Mouse (Mus musculus) frontal cortex, adult (tissue): Measurements from ENCODE around the gene Gfi1b.

Experiments used
- ATAC-seq: cut with Nextera tagmentation; 2 replicates; pipeline ENCODE4 v1.9.2; 2017; ENCODE audit warnings: mild to moderate bottlenecking, moderate library complexity, mixed read lengths; ENCODE audit not compliant: low TSS enrichment

The Gfi1b gene

DNA sequence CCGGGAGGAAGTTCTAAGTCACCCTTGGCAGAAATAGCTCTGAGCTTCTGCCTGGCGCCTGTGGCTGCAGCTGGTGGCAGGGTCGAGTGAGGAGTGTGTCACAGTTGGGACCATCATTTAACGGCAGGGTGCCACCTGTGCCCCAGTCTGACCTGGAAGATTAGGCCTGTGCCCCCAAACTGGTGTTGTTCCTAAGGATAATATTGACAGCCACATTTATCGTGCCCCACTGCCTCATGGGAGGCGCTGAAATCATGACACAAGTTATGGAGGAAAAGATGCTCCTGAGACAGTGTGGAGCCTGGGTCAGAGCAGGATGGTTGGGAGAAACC is 22.2 kb downstream of the Gfi1b start:
- ATAC-seq, result no peak

DNA sequence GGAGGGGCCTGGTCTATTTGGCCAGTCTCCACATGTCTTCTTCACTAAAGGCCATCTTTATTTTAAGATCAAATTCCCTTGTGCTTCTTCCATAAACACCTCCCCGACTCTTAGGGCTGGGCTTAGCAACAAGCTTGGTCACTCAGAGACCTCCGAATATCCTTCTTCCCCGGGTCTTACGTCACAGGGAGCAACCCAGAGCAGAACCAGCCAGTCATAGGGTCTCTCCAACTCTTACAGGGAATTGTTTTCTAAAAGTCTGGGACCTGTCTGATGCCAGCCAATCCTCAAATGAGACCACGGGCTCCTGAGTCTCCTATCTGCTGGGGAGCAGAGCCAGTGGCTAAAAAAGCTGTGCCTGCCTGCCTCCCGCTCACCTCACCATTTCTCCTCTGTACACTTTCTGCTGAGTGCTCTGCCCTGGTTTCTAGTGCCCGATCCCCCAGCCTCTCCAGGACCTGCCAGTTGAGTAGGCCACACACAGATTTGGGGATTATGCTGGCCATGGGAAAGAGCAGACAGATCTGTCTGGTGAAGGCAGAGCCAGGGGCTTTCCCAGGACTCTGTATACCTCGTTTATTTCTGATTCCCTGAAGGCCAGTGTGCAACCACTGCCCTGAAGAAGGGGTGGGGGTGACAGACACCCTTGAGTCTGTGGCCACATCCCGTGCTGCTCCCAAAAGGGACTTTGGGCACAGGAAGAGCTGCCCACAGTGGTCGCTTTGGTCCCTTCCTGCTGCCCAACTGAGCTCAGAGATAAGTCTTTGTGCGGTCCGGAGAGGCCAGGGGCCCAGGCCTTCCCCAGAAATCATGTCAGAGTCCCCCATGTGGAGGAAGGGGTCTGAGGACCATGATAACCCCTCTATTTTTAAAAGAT is 22.9 kb downstream of the Gfi1b start:
- ATAC-seq, result no peak

GRCm38 (mm10) chr2:28597733-28598547 is 23.8 kb downstream of the Gfi1b start:
- no peak for ATAC-seq

- no peak for ATAC-seq
These were observed 24.8 kb downstream of the Gfi1b start for GRCm38 (mm10) chr2:28596998-28597397.

GRCm38 (mm10) chr2:28596021-28596420 is 25.8 kb downstream of the Gfi1b start:
- no peak for ATAC-seq

DNA sequence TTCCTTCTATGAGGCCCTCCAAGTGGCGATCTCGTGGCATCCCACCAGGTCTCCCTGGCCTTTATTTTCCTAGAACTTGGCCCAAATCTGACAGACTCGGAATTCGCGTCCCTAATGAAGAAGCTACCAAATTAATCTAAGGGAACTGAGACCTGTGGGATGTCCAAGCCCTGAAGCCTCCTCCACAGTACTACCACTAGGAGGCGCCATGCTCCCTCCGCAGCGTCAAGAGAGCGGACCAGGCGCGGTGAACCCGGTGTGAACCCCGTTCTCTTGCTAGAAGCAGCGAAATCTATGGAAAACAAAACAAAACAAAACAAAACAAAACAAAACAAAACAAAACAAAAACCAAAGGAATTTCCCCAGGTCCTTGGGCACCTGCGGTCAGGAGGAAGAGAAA is 29.0 kb downstream of the Gfi1b start:
- no peak for ATAC-seq

GRCm38 (mm10) chr2:28591479-28591878 is 30.3 kb downstream of the Gfi1b start:
- no peak for ATAC-seq

GRCm38 (mm10) chr2:28588574-28588973 is 33.2 kb downstream of the Gfi1b start:
- no peak for ATAC-seq

DNA sequence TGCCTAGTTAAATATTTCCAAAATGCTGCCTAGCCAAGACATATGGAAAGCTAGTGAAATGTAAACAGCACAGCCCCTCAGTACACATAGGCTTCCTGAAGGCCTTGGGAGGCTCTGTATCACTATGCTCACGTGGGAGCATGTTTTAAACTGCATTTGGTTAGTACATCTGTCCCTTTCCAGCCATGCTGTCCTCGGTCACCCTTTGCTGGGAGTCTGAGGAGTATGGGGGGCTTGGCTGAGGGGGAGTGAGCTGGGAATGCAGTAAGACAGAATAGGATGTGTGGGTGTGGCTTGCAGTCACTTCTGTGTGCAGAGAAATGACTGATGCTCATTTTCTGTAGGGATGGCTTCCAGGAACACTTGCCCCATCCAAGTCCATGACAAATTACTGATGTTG is 36.1 kb downstream of the Gfi1b start:
- no peak for ATAC-seq

DNA sequence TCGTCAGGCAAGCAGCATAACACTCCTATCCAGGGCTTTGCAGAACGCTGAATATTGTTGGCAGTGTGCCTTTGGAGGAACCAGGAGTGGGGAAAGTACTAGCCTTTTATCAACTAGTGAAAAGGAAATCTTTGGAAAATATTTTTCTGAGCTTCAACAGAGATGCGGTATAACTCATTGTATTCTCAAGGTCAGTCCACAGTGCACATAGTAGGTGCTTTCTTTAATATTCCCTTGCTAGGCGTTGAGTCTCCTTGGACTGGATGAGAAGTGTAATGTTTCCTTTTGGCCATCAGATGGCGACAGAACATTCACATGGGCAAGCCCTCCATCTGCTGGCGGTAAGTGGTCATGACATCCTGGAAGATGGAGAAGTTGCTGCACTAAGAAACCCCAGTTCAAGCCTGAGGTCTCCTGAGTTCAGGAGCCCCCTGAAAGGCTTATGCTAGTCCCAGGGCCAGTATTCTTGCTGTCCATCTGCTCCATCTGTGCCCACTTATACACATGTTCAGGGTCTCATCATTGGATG is 36.7 kb downstream of the Gfi1b start:
- ATAC-seq, result peak; percentile 24; the same call in 1 of the 2 replicates

- ATAC-seq, result no peak
These were observed 38.1 kb downstream of the Gfi1b start, which contains the start of gene Gtf3c5 for GRCm38 (mm10) chr2:28583651-28584050. TSS of gene Gtf3c5 (minus strand) at chr2:28583751.

DNA sequence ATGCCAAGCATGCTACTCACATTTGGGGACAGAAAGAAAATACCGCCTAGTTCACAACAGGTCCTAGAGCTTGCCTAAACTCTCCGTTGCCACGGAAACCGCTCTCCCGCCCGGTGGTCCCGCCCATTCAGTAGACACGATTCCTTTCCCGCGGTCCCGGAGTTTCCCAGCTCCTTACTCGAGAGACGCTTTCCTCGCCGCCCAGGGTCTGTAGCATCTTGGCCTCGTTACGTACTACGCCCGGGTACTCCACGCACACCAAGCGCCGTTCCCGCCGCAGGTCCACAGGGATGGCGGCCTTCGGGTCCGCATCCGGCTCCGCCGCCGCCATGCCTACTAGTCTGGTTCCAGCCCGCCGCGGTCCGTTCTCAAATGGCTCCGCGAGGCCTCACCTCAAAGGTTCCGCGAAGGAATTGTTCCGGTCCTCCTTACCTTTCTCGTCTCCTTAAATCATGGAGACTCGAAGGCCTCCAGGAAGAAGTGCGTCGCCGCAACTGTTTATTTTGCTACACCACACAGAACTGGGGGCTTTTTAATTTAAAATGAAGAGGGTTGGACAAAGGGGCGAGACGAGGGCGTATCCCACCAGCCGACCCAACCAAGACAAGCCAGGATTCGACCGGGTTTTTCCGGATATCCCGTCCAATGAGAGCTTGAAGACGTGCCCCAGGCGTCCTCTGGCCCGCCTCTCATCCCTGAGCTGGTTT is 39.0 kb downstream of the Gfi1b start:
- peak; percentile 92 for ATAC-seq

GRCm38 (mm10) chr2:28578003-28578402 is 43.8 kb downstream of the Gfi1b start:
- no peak for ATAC-seq

DNA sequence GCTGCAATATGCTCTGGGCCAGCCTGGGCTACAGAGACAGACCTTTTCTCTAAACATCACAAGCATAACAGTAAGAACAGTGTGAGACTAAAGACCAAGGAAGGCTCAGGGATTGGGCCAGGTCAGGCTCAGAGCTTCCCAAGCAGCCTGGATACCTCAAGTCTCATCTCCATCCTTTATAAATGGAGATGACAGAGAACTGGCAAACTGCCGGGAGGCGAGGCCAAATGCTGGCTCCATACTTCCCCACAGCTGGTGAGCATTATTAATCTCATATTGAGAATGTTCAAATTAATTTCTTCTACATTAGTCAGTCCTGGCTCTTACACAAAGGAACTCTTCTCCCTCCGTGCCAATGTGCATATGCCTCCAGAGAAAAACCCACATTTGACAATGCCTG is 45.0 kb downstream of the Gfi1b start:
- ATAC-seq, result no peak

DNA sequence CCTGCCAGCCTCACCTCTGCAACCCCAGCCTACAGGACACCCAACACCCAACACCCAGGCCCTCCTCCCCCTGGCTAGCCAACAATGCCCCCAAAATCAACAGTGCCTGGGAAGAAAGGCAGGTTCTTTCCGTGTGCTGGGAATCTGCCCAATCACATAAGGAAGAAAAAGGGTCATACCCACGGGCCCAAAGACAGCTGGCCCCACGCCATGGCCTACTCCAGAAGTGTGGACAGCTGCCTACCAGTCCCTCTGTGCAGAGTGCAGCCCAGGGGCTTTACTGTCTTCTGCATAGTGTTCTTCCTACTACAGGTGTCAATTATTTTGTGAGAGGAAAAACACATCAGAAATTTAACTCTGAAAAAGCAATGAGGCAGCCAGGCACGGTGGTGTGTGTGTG is 46.4 kb downstream of the Gfi1b start:
- ATAC-seq, result no peak

DNA sequence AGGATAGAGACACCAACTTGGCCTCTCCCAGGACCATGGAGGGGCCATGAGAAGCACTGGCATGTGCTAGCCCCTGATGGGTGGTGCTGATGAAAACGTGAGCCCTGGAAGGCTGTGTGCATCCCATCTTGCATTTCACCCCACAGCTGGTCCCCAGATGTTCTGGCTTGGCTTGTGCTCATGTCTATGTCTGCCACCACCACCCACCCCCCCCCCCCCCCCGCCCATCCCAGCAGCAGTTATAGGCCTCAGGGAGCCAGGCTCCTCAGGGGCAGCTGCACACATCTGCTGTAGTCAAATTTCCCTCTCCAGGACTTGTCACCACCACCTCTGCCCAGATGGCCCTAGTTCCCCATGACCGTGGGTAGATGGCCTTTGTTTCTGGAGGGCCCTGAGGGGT is 51.9 kb downstream of the Gfi1b start:
- no peak for ATAC-seq

GRCm38 (mm10) chr2:28566545-28566944 is 55.2 kb downstream of the Gfi1b start:
- ATAC-seq, result no peak

DNA sequence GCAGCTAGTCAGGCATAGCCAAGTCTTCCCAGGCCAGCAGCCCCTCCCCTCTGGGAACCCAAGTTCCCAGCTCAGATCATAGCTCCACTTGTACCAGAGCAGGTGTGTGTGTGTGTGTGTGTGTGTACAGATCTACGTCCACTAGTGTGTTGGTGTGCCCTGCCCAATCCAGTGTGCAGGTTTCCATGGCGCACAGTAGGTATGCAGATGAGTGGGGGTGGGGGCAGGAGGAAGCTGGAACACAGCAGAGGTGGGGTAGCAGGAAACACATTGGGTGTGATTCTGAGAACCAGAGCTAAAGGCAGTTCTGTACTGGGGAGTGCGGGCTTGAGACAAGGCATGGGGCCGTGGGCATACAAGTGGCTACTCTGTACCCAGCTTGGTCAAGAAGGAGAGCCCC is 57.4 kb downstream of the Gfi1b start:
- ATAC-seq, result no peak

- ATAC-seq, result no peak
These were observed 58.0 kb downstream of the Gfi1b start for GRCm38 (mm10) chr2:28563830-28564229.

DNA sequence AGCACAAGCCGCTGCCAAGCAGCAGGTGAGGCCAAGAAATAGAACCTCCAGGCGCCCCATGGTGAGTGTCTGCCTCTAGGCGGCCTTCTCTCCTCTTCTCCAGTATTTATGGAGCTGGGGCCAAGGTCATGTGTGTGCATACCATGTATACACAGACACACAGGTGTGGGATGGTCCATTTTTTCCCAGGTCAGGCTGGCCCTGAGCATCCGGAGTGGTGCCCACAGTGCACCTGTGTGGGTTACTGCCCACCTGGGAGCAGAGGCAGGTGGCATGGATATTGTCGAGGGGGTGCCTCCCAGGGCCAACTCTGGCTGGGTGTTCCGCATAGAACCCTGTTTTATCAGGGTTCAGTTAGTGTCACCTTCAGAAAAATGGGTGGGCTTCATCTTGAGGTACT is 58.5 kb downstream of the Gfi1b start, which contains the start of gene Cel:
Cel (minus strand) TSS at position 101 of the 400 bp plus-strand sequence.
- no peak for ATAC-seq
